Mouse (Mus musculus): ENCODE data around the gene Zfp646. TPM values are rescaled to one million over a fixed set of nuclear protein-coding genes. Genes with fewer than 3 reads are reported as not detected.

Gene Zfp646
- polyA plus RNA-seq, 1 experiment from 2014 or later, result 16.2 TPM

GRCm38 (mm10) chr7:127925252-127925651 is 49.2 kb downstream of the Zfp646 start:
- Histone ChIP-seq H3K4me1 (peaks cover 7% of the 10 kb centered on the region; the same call in 1 of the 2 replicates), H3K4me3 (no peak overlapping the region), H3K36me3 (peaks cover 53% of the 10 kb centered on the region), H3K27ac (0 out of 2 replicates have a peak overlapping the region, but pooled peaks have one; percentile 41), H3K27me3 (peaks cover 25% of the 10 kb centered on the region), H3K4me2 (replicated peaks) (no peak overlapping the region), H3K9me3 (no peaks in the 10 kb centered on the region), H3K9ac (no peak overlapping the region)
- no peak for ATAC-seq (ENCODE audit: insufficient number of reproducible peaks, insufficient read depth, low FRiP score, low TSS enrichment)
- WGBS, result 67% methylated on average over 5 of the region's 5 CpGs

- WGBS, result 85% methylated on average over 8 of the region's 8 CpGs
- H3K4me3 ChIP-seq, result no peak overlapping the region
- H3K9ac ChIP-seq, result no peak overlapping the region
- ATAC-seq (ENCODE audit: insufficient number of reproducible peaks, insufficient read depth, low FRiP score, low TSS enrichment), result no peak
- H3K4me2 ChIP-seq (replicated peaks), result no peak overlapping the region
- no peaks in the 10 kb centered on the region for H3K9me3 ChIP-seq
- H3K4me1 ChIP-seq, result peaks cover 7% of the 10 kb centered on the region; the same call in 1 of the 2 replicates
- peaks cover 52% of the 10 kb centered on the region for H3K36me3 ChIP-seq
- no peak overlapping the region for H3K27ac ChIP-seq
- peaks cover 31% of the 10 kb centered on the region for H3K27me3 ChIP-seq
Observed at GRCm38 (mm10) chr7:127926066-127926465, 50.0 kb downstream of the Zfp646 start.

DNA sequence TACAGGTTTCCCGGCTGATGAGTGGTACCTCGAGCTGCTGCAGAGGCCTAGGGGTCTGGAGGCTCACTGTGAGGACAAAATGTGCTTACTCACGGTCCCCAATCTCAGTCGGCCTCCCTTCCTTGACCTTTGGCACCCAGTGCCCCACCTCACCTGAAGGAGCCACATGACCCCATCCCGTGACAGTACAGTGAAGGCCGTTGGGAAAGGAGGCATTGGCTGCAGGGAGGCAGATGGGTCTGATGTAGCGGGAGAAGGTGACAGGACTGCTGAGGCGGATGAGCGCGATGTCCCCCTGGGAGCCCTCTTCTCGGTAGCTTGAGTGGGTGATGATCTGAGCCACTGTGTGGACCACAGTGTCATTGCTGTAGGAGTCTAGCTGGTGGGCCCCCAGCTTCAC is 50.8 kb downstream of the Zfp646 start:
- H3K4me1 ChIP-seq, result peaks cover 14% of the 10 kb centered on the region; the same call in 1 of the 2 replicates
- WGBS, result 85% methylated on average over 11 of the region's 11 CpGs
- H3K4me2 ChIP-seq (replicated peaks), result no peak overlapping the region
- H3K27me3 ChIP-seq, result peaks cover 31% of the 10 kb centered on the region
- H3K4me3 ChIP-seq, result no peak overlapping the region
- no peak overlapping the region for H3K9ac ChIP-seq
- no peak overlapping the region for H3K27ac ChIP-seq
- peaks cover 48% of the 10 kb centered on the region for H3K36me3 ChIP-seq
- no peaks in the 10 kb centered on the region for H3K9me3 ChIP-seq
- ATAC-seq (ENCODE audit: insufficient number of reproducible peaks, insufficient read depth, low FRiP score, low TSS enrichment), result no peak

- H3K36me3 ChIP-seq, result peaks cover 42% of the 10 kb centered on the region
- WGBS, result 81% methylated on average over 11 of the region's 11 CpGs
- no peak for ATAC-seq (ENCODE audit: insufficient number of reproducible peaks, insufficient read depth, low FRiP score, low TSS enrichment)
- peaks cover 31% of the 10 kb centered on the region for H3K27me3 ChIP-seq
- H3K9me3 ChIP-seq, result no peaks in the 10 kb centered on the region
- H3K4me3 ChIP-seq, result no peak overlapping the region
- H3K4me2 ChIP-seq (replicated peaks), result no peak overlapping the region
- H3K27ac ChIP-seq, result no peak overlapping the region
- peaks cover 22% of the 10 kb centered on the region for H3K4me1 ChIP-seq
- H3K9ac ChIP-seq, result no peak overlapping the region
Observed at GRCm38 (mm10) chr7:127927726-127928125, 51.7 kb downstream of the Zfp646 start.

DNA sequence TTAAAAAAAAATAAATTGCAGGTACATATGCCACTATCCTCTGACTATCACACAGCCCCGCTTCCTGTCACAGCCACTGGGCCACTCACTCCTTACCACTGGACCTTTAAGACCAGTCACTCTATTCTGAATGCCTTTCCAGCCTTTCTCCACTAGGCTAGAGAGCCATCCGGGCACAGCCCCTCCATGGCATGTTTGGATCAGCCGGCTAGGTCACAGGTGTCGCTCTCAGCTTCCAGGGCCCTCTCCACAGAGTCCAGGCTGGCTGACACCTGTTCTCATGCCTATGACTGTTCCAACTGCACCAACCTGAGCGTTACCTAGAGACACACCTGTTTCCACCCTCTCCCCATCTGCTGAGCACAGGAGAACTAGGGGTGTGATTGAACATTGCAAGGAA is 52.6 kb downstream of the Zfp646 start:
- Histone ChIP-seq H3K27me3 (peaks cover 31% of the 10 kb centered on the region), H3K4me2 (replicated peaks) (peak overlapping the region; percentile 46), H3K36me3 (peaks cover 35% of the 10 kb centered on the region), H3K27ac (no peak overlapping the region), H3K9ac (peak overlapping the region; percentile 31), H3K4me1 (peaks cover 27% of the 10 kb centered on the region), H3K9me3 (no peaks in the 10 kb centered on the region), H3K4me3 (peak overlapping the region; percentile 34)
- ATAC-seq (ENCODE audit: insufficient number of reproducible peaks, insufficient read depth, low FRiP score, low TSS enrichment), result no peak
- WGBS, result 39% methylated on average over 5 of the region's 5 CpGs

DNA sequence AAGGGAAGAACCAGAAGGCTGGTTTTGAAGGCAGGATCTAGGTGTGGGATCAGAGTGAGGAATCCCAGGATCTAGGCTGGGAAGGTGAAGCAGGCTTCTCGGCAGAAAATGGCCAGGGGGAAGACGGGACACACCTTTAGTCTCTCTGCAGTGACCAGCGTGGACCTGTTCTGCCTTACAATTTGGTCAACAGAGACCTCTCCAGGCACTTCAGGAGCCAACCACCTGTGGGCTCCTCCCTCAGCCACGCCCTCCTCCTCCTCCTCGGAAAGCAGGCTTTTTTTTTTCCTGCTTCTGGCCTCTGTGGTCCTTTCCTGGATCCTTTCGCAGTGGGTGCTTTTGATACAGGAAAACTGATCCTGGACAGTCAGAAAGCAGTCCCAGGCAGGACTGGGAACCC is 53.9 kb downstream of the Zfp646 start, which contains the start of gene Prss8:
Gene Prss8, minus strand, starts transcription at position 182 of the 400 bp plus-strand sequence.
- H3K27me3 ChIP-seq, result peaks cover 31% of the 10 kb centered on the region
- peak within 1 kb of the TSS; percentile 46 for H3K4me2 ChIP-seq (replicated peaks)
- H3K9ac ChIP-seq, result peak within 1 kb of the TSS; percentile 31
- WGBS, result 9% methylated on average over 6 of the region's 6 CpGs
- H3K9me3 ChIP-seq, result no peaks in the 10 kb centered on the region
- peaks cover 36% of the 10 kb centered on the region for H3K4me1 ChIP-seq
- no peak for ATAC-seq (ENCODE audit: insufficient number of reproducible peaks, insufficient read depth, low FRiP score, low TSS enrichment)
- H3K36me3 ChIP-seq, result peaks cover 22% of the 10 kb centered on the region; the same call in 1 of the 2 replicates
- H3K27ac ChIP-seq, result no peak within 1 kb of the TSS
- H3K4me3 ChIP-seq, result peak within 1 kb of the TSS; percentile 34

DNA sequence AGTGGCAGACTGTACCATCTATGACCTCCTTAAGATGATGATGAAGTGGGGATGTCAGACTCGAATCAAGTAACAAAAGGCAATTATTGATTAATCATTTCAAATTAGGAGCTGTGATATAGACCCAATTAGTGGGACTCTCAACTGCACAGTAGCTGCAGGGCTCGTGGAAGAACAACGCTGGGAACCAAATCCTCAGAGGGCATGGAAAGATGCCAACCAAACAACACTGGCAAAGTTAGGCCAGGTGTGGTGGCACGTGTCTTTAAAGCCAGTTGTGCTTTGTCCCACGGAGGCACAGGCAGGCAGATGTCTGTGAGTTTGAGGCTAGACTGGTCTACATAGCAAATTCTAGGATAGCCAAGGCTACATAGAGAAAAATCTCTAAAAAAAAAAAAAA is 54.6 kb downstream of the Zfp646 start:
- Histone ChIP-seq H3K27ac (no peak overlapping the region), H3K9me3 (no peaks in the 10 kb centered on the region), H3K4me2 (replicated peaks) (no peak overlapping the region), H3K36me3 (peaks cover 15% of the 10 kb centered on the region; the same call in 1 of the 2 replicates), H3K4me1 (peaks cover 36% of the 10 kb centered on the region), H3K4me3 (no peak overlapping the region), H3K27me3 (peaks cover 31% of the 10 kb centered on the region), H3K9ac (no peak overlapping the region)
- no peak for ATAC-seq (ENCODE audit: insufficient number of reproducible peaks, insufficient read depth, low FRiP score, low TSS enrichment)
- 78% methylated on average over 5 of the region's 5 CpGs for WGBS

DNA sequence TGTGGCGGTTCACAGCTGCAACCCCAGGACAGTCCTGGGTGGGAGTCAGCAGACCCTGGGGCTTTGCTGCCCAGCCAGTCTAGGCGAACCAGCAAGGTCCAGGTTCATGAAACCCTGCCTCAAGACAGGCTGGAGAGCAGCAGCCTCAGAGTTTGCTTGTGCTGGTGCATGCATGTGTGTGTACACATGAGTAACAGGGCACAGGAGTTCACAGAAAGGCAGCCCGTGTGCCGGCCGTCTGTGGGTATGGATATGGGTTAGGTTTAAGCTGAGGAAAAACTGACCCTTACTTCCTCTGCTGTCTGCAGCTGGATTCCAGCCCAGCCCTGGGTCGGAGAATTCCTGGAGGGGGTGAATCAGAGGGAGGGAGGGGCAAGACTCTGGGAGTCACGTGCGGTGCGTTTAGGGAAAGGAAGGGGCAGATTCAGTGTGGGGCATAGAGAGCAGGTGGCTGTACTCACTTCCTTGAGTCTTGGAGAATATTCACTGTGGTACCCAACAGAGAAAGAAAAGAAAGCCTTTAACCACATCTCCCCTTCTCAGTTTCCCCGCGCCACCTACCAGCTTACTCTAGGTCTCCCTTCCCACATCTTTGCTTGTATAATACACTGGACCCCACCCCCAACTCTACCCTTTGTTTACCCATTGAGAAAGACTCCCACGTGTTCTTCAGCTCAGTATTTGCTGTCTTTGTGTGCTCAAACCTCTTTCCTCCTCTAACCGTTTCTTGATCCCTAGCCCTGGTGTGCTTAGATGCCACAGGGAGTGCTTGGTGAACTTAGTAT is 55.5 kb downstream of the Zfp646 start:
- no peaks in the 10 kb centered on the region for H3K9me3 ChIP-seq
- peaks cover 43% of the 10 kb centered on the region for H3K4me1 ChIP-seq
- H3K9ac ChIP-seq, result 0 out of 2 replicates have a peak overlapping the region, but pooled peaks have one; percentile 11
- peak overlapping the region; percentile 1; the same call in 1 of the 2 replicates for H3K4me2 ChIP-seq (replicated peaks)
- no peak for ATAC-seq (ENCODE audit: insufficient number of reproducible peaks, insufficient read depth, low FRiP score, low TSS enrichment)
- 29% methylated on average over 13 of the region's 13 CpGs for WGBS
- no peak overlapping the region for H3K4me3 ChIP-seq
- H3K36me3 ChIP-seq, result 0 out of 2 replicates have a peak, but pooled peaks cover 6% of the 10 kb centered on the region
- H3K27me3 ChIP-seq, result peaks cover 31% of the 10 kb centered on the region
- peak overlapping the region; percentile 69 for H3K27ac ChIP-seq

DNA sequence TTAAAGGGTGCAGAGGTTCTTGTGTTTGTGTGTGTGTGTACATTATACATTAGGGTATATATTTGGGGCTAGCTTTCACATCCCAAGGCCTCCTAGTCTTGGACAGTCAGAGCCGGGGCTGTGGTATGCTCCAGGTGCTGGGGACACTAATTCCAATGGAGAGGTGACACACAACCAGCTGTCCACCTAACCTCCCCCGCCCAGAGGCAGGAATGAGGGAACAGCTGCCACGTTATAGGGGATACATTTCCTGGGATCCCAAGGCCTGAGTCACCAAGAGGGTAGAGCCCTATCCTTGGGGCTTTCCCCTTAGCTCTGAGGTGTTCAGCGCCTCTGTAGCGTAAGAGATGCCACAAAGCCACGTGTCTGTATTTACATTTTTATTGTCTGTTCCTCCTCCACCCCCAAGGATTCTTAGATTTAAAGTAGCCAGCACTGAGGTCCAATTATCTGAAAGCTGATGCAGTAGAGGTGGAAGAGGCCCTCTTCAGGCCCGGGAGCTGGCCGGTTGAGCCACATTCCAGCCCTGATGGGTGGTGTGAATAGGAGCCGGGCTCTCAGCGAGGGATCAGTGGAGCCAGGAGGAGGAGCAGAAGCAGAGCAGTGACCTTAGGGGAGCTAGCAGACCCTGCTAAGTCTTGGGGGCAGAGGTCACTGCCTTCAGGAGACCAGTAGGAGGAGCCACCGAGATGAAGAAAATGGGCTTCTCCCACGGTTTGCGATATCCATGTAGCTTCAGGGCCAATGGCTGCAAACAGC is 56.4 kb downstream of the Zfp646 start:
- no peaks in the 10 kb centered on the region for H3K36me3 ChIP-seq
- no peak for ATAC-seq (ENCODE audit: insufficient number of reproducible peaks, insufficient read depth, low FRiP score, low TSS enrichment)
- H3K4me2 ChIP-seq (replicated peaks), result 0 out of 2 replicates have a peak overlapping the region, but pooled peaks have one; percentile 3
- WGBS, result 12% methylated on average over 13 of the region's 13 CpGs
- peak overlapping the region; percentile 60; the same call in 1 of the 2 replicates for H3K27ac ChIP-seq
- no peak overlapping the region for H3K4me3 ChIP-seq
- no peaks in the 10 kb centered on the region for H3K9me3 ChIP-seq
- peaks cover 31% of the 10 kb centered on the region for H3K27me3 ChIP-seq
- peaks cover 44% of the 10 kb centered on the region for H3K4me1 ChIP-seq
- H3K9ac ChIP-seq, result 0 out of 2 replicates have a peak overlapping the region, but pooled peaks have one; percentile 11

- H3K9me3 ChIP-seq, result no peaks in the 10 kb centered on the region
- no peak overlapping the region for H3K27ac ChIP-seq
- H3K9ac ChIP-seq, result no peak overlapping the region
- no peak overlapping the region for H3K4me2 ChIP-seq (replicated peaks)
- H3K27me3 ChIP-seq, result peaks cover 17% of the 10 kb centered on the region
- H3K36me3 ChIP-seq, result no peaks in the 10 kb centered on the region
- peaks cover 44% of the 10 kb centered on the region for H3K4me1 ChIP-seq
- 83% methylated on average over 5 of the region's 5 CpGs for WGBS
- H3K4me3 ChIP-seq, result no peak overlapping the region
- ATAC-seq (ENCODE audit: insufficient number of reproducible peaks, insufficient read depth, low FRiP score, low TSS enrichment), result no peak
Observed at GRCm38 (mm10) chr7:127934075-127934474, 58.1 kb downstream of the Zfp646 start.

DNA sequence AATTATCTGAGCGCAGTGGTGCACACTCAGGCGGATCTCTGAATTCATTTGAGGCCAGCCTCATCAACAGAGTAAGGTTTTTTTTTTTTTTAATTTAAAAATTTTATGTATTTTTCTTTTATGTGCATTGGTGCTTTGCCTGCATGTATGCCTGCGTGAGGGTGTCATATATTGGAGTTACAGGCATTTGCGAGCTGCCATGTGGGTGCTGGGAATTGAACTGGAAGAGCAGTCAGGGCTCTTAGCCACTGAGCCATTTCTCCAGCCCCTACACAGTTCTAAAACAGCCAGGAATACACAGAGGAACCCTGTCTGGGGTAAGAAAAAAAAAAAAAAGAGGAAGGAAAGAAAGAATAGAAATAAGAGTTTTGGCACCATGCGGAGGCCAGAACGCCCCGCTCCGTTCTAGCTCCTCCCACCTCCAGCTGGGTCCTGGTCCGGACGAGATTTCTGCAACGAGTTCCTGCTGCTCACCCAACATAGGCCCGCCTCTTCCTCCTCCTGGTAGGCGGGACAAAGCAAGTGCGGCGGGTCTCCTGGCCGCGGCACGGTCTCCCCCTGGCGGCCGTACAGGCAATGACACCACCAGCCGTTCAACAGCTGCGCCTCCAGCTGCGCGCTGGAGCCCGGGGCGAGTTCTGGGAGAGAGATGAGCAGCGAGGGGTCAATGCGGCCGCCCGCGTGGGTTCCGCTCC is 59.2 kb downstream of the Zfp646 start:
- Histone ChIP-seq H3K4me3 (peak overlapping the region; percentile 65), H3K4me2 (replicated peaks) (peak overlapping the region; percentile 93), H3K27ac (peak overlapping the region; percentile 18), H3K27me3 (peaks cover 6% of the 10 kb centered on the region), H3K4me1 (peaks cover 37% of the 10 kb centered on the region), H3K9me3 (no peaks in the 10 kb centered on the region), H3K36me3 (no peaks in the 10 kb centered on the region), H3K9ac (peak overlapping the region; percentile 73)
- ATAC-seq (ENCODE audit: insufficient number of reproducible peaks, insufficient read depth, low FRiP score, low TSS enrichment), result peak; percentile 94
- WGBS, result 7% methylated on average over 32 of the region's 32 CpGs

Measured in embryonic facial prominence, embryonic 12.5 days (tissue).